Mouse (Mus musculus): ENCODE data around the gene Ranbp3. TPM values are rescaled to one million over a fixed set of nuclear protein-coding genes. Genes with fewer than 3 reads are reported as not detected.

Gene Ranbp3
- total and polyA plus RNA-seq, 3 experiments, result 137 to 150 TPM; not detected in 1

DNA sequence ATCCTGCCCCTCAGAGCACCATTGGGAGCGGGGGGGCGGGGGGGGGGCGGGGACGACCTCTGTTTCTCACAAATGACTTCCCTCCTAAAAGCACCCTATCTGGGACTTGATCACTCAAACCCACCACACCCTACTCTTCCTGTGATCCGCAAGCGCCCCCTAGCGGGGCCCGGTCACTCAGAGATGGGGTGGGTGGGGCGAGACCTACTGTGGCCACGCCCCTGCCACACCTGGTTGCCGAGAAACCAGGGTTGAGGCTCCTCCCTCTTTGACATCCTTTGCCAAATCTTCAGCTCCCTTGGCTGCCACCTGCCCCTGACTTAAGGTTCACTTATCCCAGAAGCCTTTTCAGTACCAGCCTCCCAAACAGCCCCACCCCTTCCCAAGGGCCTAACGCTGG, 85.0 kb downstream of the Ranbp3 start (continued):
- TF ChIP-seq USF2 (IDR thresholded peaks at IDR 0.05; ENCODE audit: borderline replicate concordance in 1 of 2, insufficient read depth in 1 of 2, low read depth in 1 of 2, low read length in 2 of 2) (no peak), RAD21 (IDR thresholded peaks at IDR 0.05; ENCODE audit: low read depth, low read length) (peak; percentile 47)

DNA sequence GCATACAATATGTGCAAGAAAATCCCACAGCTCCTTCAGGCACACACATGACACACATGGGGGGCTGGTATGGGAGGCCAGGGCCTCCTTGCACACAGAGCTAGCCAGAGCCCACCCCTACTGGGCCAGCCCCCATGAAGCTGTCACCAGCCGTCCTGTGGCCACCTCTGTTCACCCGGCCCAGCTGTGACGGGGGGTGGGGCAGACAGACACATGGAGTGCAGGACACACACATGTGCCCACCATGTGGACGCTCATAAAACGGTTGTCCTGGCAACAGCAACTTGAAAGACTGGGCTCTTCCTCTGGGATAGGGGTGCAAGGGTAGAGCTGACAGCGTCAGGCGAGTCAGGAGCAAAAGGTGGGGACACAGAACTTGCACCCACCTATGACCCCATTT, 86.2 kb downstream of the Ranbp3 start:
- Histone ChIP-seq H3K36me3 (ENCODE audit: control insufficient read depth in 1 of 2, insufficient read depth in 2 of 2, low read length in 2 of 2) (peaks cover 0 to 9% of the 10 kb centered on the region in 2 experiments; a peak in 2 of 4 replicates), H3K9ac (ENCODE audit: control insufficient read depth, low read depth, low read length, poor library complexity, severe bottlenecking) (no peak overlapping the region), H3K9me3 (replicated peaks; ENCODE audit: insufficient read depth, low read length) (no peaks in the 10 kb centered on the region), H3K27me3 (ENCODE audit: control insufficient read depth in 1 of 2, insufficient read depth in 2 of 2, low read length in 2 of 2) (no peaks in the 10 kb centered on the region), H3K27ac (ENCODE audit: control insufficient read depth, low read depth, low read length) (no peak overlapping the region), H3K4me1 (ENCODE audit: control insufficient read depth in 1 of 2, insufficient read depth in 2 of 2, low read length in 2 of 2) (peaks cover 0 to 27% of the 10 kb centered on the region in 2 experiments; a peak in 3 of 4 replicates), H3K4me3 (ENCODE audit: control insufficient read depth in 1 of 2, insufficient read depth in 1 of 2, low read depth in 2 of 2, low read length in 2 of 2) (no peak overlapping the region), H3K79me2 (ENCODE audit: control insufficient read depth, insufficient read depth, low read length, poor library complexity) (no peaks in the 10 kb centered on the region; the same call in 1 of the 2 replicates)
- no peak for TF ChIP-seq MAX (IDR thresholded peaks at IDR 0.05; ENCODE audit: low read length)
- no peak for TF ChIP-seq MAZ (IDR thresholded peaks at IDR 0.05; ENCODE audit: low read depth, low read length)
- no peak for TF ChIP-seq TCF12 (IDR thresholded peaks at IDR 0.05; ENCODE audit: low read depth, low read length)
- no peak for TF ChIP-seq HCFC1 (IDR thresholded peaks at IDR 0.05; ENCODE audit: low read depth, low read length)
- TF ChIP-seq MYB (IDR thresholded peaks at IDR 0.05; ENCODE audit: low read depth, low read length), result no peak
- TF ChIP-seq UBTF (IDR thresholded peaks at IDR 0.05; ENCODE audit: borderline replicate concordance, insufficient read depth, low read depth, low read length), result no peak
- no peak for TF ChIP-seq MEF2A (IDR thresholded peaks at IDR 0.05; ENCODE audit: extremely low read depth, insufficient replicate concordance, low read depth, low read length, poor library complexity, severe bottlenecking)
- no peak for TF ChIP-seq SIN3A (IDR thresholded peaks at IDR 0.05; ENCODE audit: low read length)
- no peak for DNase-seq (ENCODE audit: low read depth, low spot score)

DNA sequence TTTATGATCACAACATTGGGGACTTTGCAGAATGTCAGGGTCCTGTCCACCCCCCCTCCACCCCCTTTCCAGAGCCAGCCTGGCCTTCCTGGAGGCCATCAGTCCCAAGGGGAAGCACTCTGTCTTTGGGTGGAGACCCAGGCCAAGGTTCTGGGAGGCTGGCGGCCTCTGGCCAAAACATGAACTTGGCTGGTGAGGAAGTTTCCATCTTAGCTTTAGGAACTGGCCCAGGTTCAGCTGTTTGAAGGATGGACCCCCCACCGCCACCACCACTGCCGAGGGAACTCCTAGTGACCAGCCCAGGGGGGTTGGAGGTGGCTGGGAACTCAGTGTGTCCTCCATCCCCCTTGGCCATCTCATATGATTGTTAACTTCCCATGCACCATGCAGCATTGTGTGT, 88.0 kb downstream of the Ranbp3 start:
- H3K9ac ChIP-seq (ENCODE audit: control insufficient read depth, low read depth, low read length, poor library complexity, severe bottlenecking), result no peak overlapping the region
- no peak overlapping the region for H3K27ac ChIP-seq (ENCODE audit: control insufficient read depth, low read depth, low read length)
- TF ChIP-seq RCOR1 (IDR thresholded peaks at IDR 0.05; ENCODE audit: low read depth, low read length), result no peak
- TF ChIP-seq MYC (IDR thresholded peaks at IDR 0.05; ENCODE audit: low read depth, low read length), result no peak
- TF ChIP-seq TAL1 (IDR thresholded peaks at IDR 0.05; ENCODE audit: low read length), result no peak
- no peak for TF ChIP-seq MYB (IDR thresholded peaks at IDR 0.05; ENCODE audit: low read depth, low read length)
- no peak for TF ChIP-seq RAD21 (IDR thresholded peaks at IDR 0.05; ENCODE audit: low read depth, low read length)
- no peak for TF ChIP-seq JUND (IDR thresholded peaks at IDR 0.05; ENCODE audit: low read depth, low read length)
- no peak for TF ChIP-seq TCF12 (IDR thresholded peaks at IDR 0.05; ENCODE audit: low read depth, low read length)
- TF ChIP-seq SIN3A (IDR thresholded peaks at IDR 0.05; ENCODE audit: low read length), result no peak
- TF ChIP-seq E2F4 (IDR thresholded peaks at IDR 0.05; ENCODE audit: borderline replicate concordance, low read depth, low read length), result no peak
- no peak for TF ChIP-seq ZNF384 (IDR thresholded peaks at IDR 0.05; ENCODE audit: low read depth, low read length)
- no peak for TF ChIP-seq ZKSCAN1 (IDR thresholded peaks at IDR 0.05; ENCODE audit: low read depth, low read length)
- no peak for DNase-seq (ENCODE audit: low read depth, low spot score)
- no peaks in the 10 kb centered on the region for H3K27me3 ChIP-seq (ENCODE audit: control insufficient read depth in 1 of 2, insufficient read depth in 2 of 2, low read length in 2 of 2)
- H3K4me3 ChIP-seq (ENCODE audit: control insufficient read depth in 1 of 2, insufficient read depth in 1 of 2, low read depth in 2 of 2, low read length in 2 of 2), result no peak overlapping the region
- peaks cover 0 to 12% of the 10 kb centered on the region in 2 experiments; a peak in 2 of 4 replicates for H3K36me3 ChIP-seq (ENCODE audit: control insufficient read depth in 1 of 2, insufficient read depth in 2 of 2, low read length in 2 of 2)
- no peaks in the 10 kb centered on the region for H3K9me3 ChIP-seq (replicated peaks; ENCODE audit: insufficient read depth, low read length)
- H3K79me2 ChIP-seq (ENCODE audit: control insufficient read depth, insufficient read depth, low read length, poor library complexity), result peaks cover 12% of the 10 kb centered on the region
- peaks cover 0 to 33% of the 10 kb centered on the region in 2 experiments; a peak in 3 of 4 replicates for H3K4me1 ChIP-seq (ENCODE audit: control insufficient read depth in 1 of 2, insufficient read depth in 2 of 2, low read length in 2 of 2)

Other genes with a start within 250 kb of the Ranbp3 start
- gene Ptprs, start 196.8 kb upstream of the Ranbp3 start, total RNA-seq (2012; rRNA removed), result 37.2 and 51.6 TPM in 2 replicates
- 100 to 1,000 TPM in 1 of 2 experiments, 10 to 100 TPM in 1; 80.9 to 324 TPM for gene Ptprs, start 196.8 kb upstream of the Ranbp3 start, polyA plus RNA-seq (2012; ENCODE audit: insufficient read depth in 1 of 2, insufficient read length in 2 of 2, low read depth in 1 of 2, low replicate concordance in 2 of 2, missing spikeins in 1 of 2)
- gene Znrf4, start 160.9 kb upstream of the Ranbp3 start, total RNA-seq (2012; rRNA removed), result not detected in 2 replicates
- not detected for gene Znrf4, start 160.9 kb upstream of the Ranbp3 start, polyA plus RNA-seq (2012; ENCODE audit: insufficient read depth in 1 of 2, insufficient read length in 2 of 2, low read depth in 1 of 2, low replicate concordance in 2 of 2, missing spikeins in 1 of 2)
- gene Gm20219, start 118.9 kb upstream of the Ranbp3 start, total RNA-seq (2012; rRNA removed), result 0.62 and 0.65 TPM in 2 replicates
- gene Gm20219, start 118.9 kb upstream of the Ranbp3 start, polyA plus RNA-seq (2012; ENCODE audit: insufficient read depth in 1 of 2, insufficient read length in 2 of 2, low read depth in 1 of 2, low replicate concordance in 2 of 2, missing spikeins in 1 of 2), result 1 to 10 TPM in 1 of 2 experiments, not detected in 1; 3.1 TPM
- gene Safb2, start 88.7 kb upstream of the Ranbp3 start, total RNA-seq (2012; rRNA removed), result 61.6 and 66.5 TPM in 2 replicates
- 100 to 1,000 TPM; 217 to 741 TPM for gene Safb2, start 88.7 kb upstream of the Ranbp3 start, polyA plus RNA-seq (2012; ENCODE audit: insufficient read depth in 1 of 2, insufficient read length in 2 of 2, low read depth in 1 of 2, low replicate concordance in 2 of 2, missing spikeins in 1 of 2)
- gene Safb, start 88.5 kb upstream of the Ranbp3 start, total RNA-seq (2012; rRNA removed), result 87.3 and 103 TPM in 2 replicates
- gene Safb, start 88.5 kb upstream of the Ranbp3 start, polyA plus RNA-seq (2012; ENCODE audit: insufficient read depth in 1 of 2, insufficient read length in 2 of 2, low read depth in 1 of 2, low replicate concordance in 2 of 2, missing spikeins in 1 of 2), result 100 to 1,000 TPM in 1 of 2 experiments, not detected in 1; 203 TPM
- 281 and 334 TPM in 2 replicates for gene 2410015M20Rik, start 63.5 kb upstream of the Ranbp3 start, total RNA-seq (2012; rRNA removed)
- gene 2410015M20Rik, start 63.5 kb upstream of the Ranbp3 start, polyA plus RNA-seq (2012; ENCODE audit: insufficient read depth in 1 of 2, insufficient read length in 2 of 2, low read depth in 1 of 2, low replicate concordance in 2 of 2, missing spikeins in 1 of 2), result 100 to 1,000 TPM in 1 of 2 experiments, not detected in 1; 274 TPM
- 3,804 and 3,914 TPM in 2 replicates for gene Rpl36, start 59.9 kb upstream of the Ranbp3 start, total RNA-seq (2012; rRNA removed)
- 1,000 to 10,000 TPM in 1 of 2 experiments, not detected in 1; 2,385 TPM for gene Rpl36, start 59.9 kb upstream of the Ranbp3 start, polyA plus RNA-seq (2012; ENCODE audit: insufficient read depth in 1 of 2, insufficient read length in 2 of 2, low read depth in 1 of 2, low replicate concordance in 2 of 2, missing spikeins in 1 of 2)
- 162 and 203 TPM in 2 replicates for gene Lonp1, start 46.4 kb upstream of the Ranbp3 start, total RNA-seq (2012; rRNA removed)
- 100 to 1,000 TPM; 197 to 296 TPM for gene Lonp1, start 46.4 kb upstream of the Ranbp3 start, polyA plus RNA-seq (2012; ENCODE audit: insufficient read depth in 1 of 2, insufficient read length in 2 of 2, low read depth in 1 of 2, low replicate concordance in 2 of 2, missing spikeins in 1 of 2)
- 0.33 and 0.46 TPM in 2 replicates for gene Catsperd, start 45.2 kb upstream of the Ranbp3 start, total RNA-seq (2012; rRNA removed)
- gene Catsperd, start 45.2 kb upstream of the Ranbp3 start, polyA plus RNA-seq (2012; ENCODE audit: insufficient read depth in 1 of 2, insufficient read length in 2 of 2, low read depth in 1 of 2, low replicate concordance in 2 of 2, missing spikeins in 1 of 2), result 1 to 10 TPM in 1 of 2 experiments, not detected in 1; 1.1 TPM
- 226 and 249 TPM in 2 replicates for gene Ndufa11, start 44.5 kb downstream of the Ranbp3 start, total RNA-seq (2012; rRNA removed)
- 100 to 1,000 TPM in 1 of 2 experiments, not detected in 1; 351 TPM for gene Ndufa11, start 44.5 kb downstream of the Ranbp3 start, polyA plus RNA-seq (2012; ENCODE audit: insufficient read depth in 1 of 2, insufficient read length in 2 of 2, low read depth in 1 of 2, low replicate concordance in 2 of 2, missing spikeins in 1 of 2)
- gene Vmac, start 44.7 kb downstream of the Ranbp3 start, total RNA-seq (2012; rRNA removed), result 1.7 and 2.6 TPM in 2 replicates
- 1 to 10 TPM in 1 of 2 experiments, not detected in 1; 8.0 TPM for gene Vmac, start 44.7 kb downstream of the Ranbp3 start, polyA plus RNA-seq (2012; ENCODE audit: insufficient read depth in 1 of 2, insufficient read length in 2 of 2, low read depth in 1 of 2, low replicate concordance in 2 of 2, missing spikeins in 1 of 2)
- 5.6 and 10.9 TPM in 2 replicates for gene Nrtn, start 84.2 kb downstream of the Ranbp3 start, total RNA-seq (2012; rRNA removed)
- 10 to 100 TPM in 1 of 2 experiments, not detected in 1; 11.8 TPM for gene Nrtn, start 84.2 kb downstream of the Ranbp3 start, polyA plus RNA-seq (2012; ENCODE audit: insufficient read depth in 1 of 2, insufficient read length in 2 of 2, low read depth in 1 of 2, low replicate concordance in 2 of 2, missing spikeins in 1 of 2)
- gene Dus3l, start 91.5 kb downstream of the Ranbp3 start, total RNA-seq (2012; rRNA removed), result 34.1 and 38.9 TPM in 2 replicates
- 10 to 100 TPM in 1 of 2 experiments, not detected in 1; 70.5 TPM for gene Dus3l, start 91.5 kb downstream of the Ranbp3 start, polyA plus RNA-seq (2012; ENCODE audit: insufficient read depth in 1 of 2, insufficient read length in 2 of 2, low read depth in 1 of 2, low replicate concordance in 2 of 2, missing spikeins in 1 of 2)
- gene Prr22, start 97.0 kb downstream of the Ranbp3 start, total RNA-seq (2012; rRNA removed), result 1.0 and 1.3 TPM in 2 replicates
- 1 to 10 TPM in 1 of 2 experiments, not detected in 1; 5.5 TPM for gene Prr22, start 97.0 kb downstream of the Ranbp3 start, polyA plus RNA-seq (2012; ENCODE audit: insufficient read depth in 1 of 2, insufficient read length in 2 of 2, low read depth in 1 of 2, low replicate concordance in 2 of 2, missing spikeins in 1 of 2)
- 7.5 and 8.7 TPM in 2 replicates for gene Rfx2, start 157.7 kb downstream of the Ranbp3 start, total RNA-seq (2012; rRNA removed)
- 10 to 100 TPM in 1 of 2 experiments, not detected in 1; 29.2 TPM for gene Rfx2, start 157.7 kb downstream of the Ranbp3 start, polyA plus RNA-seq (2012; ENCODE audit: insufficient read depth in 1 of 2, insufficient read length in 2 of 2, low read depth in 1 of 2, low replicate concordance in 2 of 2, missing spikeins in 1 of 2)
- gene Acsbg2, start 201.2 kb downstream of the Ranbp3 start, total RNA-seq (2012; rRNA removed), result not detected in 2 replicates
- gene Acsbg2, start 201.2 kb downstream of the Ranbp3 start, polyA plus RNA-seq (2012; ENCODE audit: insufficient read depth in 1 of 2, insufficient read length in 2 of 2, low read depth in 1 of 2, low replicate concordance in 2 of 2, missing spikeins in 1 of 2), result not detected
- gene 1700061G19Rik, start 202.2 kb downstream of the Ranbp3 start, total RNA-seq (2012; rRNA removed), result 0.26 and 0.27 TPM in 2 replicates
- gene 1700061G19Rik, start 202.2 kb downstream of the Ranbp3 start, polyA plus RNA-seq (2012; ENCODE audit: insufficient read depth in 1 of 2, insufficient read length in 2 of 2, low read depth in 1 of 2, low replicate concordance in 2 of 2, missing spikeins in 1 of 2), result under 1 TPM in 1 of 2 experiments, not detected in 1; 0.68 TPM

Measured in MEL (cell line).